Mouse (Mus musculus): ENCODE data around the gene Map2k2.
"Not testable (repeated sequence)": the region's sequence is repeated elsewhere in the genome, so short reads cannot be mapped to it uniquely, and the experiment has no call there.

DNA sequence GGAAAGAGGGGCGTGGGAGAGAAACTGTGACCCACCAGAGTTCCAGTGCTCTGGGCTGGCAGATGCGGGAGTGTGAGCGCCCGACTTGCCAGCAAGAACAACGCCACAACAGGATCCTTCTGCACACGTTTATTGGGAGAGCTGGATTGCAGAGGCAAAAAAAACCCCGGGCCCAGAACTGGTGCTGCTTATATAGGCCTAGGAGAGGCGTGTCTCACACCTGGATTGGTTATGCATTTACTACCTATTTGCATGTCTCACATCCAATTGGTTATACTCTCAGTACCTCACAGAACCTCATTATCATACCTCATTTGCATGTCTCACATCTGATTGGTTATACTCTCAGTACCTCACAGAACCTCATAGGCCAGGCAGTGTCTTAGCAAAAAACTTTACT lies 41.2 kb upstream of the Map2k2 start:
- TF ChIP-seq POLR2A, CTCF (IDR thresholded peaks at IDR 0.05; ENCODE audit: extremely low read depth, insufficient read depth, low read length): not testable (repeated sequence)
